Mouse (Mus musculus) heart, embryonic 14.5 days (tissue): ENCODE results near the gene Bmp6. TPM values are rescaled to one million over a fixed set of nuclear protein-coding genes. Genes with fewer than 3 reads are reported as not detected.

Experiments used
- ATAC-seq: fragments of 200-750 bp; cut with Nextera tagmentation; 2 replicates; pipeline ENCODE4 v1.8.0; 2017; ENCODE audit warnings: low read depth, moderate TSS enrichment; ENCODE audit not compliant: insufficient number of reproducible peaks, insufficient read depth, low FRiP score
- H3K27ac ChIP-seq, 2 experiments: fragments of 200-500 bp in 1 of 2; fragments of 300-500 bp in 1 of 2; sonication (generic) in 1 of 2; replicated peaks in 1 of 2; 2 replicates each; pipeline ENCODE4 v1.5.1; 2012 to 2014; ENCODE audit warnings: low read depth in 2 of 2, low read length in 2 of 2, control low read depth in 1 of 2, mild to moderate bottlenecking in 1 of 2, mixed read lengths in 1 of 2; ENCODE audit not compliant: control insufficient read depth in 1 of 2, insufficient read depth in 1 of 2
- H3K27me3 ChIP-seq: fragments of 300-500 bp; sonication (generic); 2 replicates; pipeline ENCODE4 v1.6.1; 2014; ENCODE audit warnings: mild to moderate bottlenecking, low read length, control low read depth; ENCODE audit not compliant: control insufficient read depth, insufficient read depth
- H3K36me3 ChIP-seq: fragments of 300-500 bp; sonication (generic); 2 replicates; pipeline ENCODE4 v1.6.1; 2014; ENCODE audit warnings: mild to moderate bottlenecking, control low read depth, low read length, mixed read lengths; ENCODE audit not compliant: control insufficient read depth, insufficient read depth
- H3K4me1 ChIP-seq, 2 experiments: fragments of 200-500 bp in 1 of 2; fragments of 300-500 bp in 1 of 2; sonication (generic) in 1 of 2; 2 replicates each; pipeline ENCODE4 v1.6.1; 2012 to 2014; ENCODE audit warnings: low read length in 2 of 2, control low read depth in 1 of 2, mixed read lengths in 1 of 2; ENCODE audit not compliant: control insufficient read depth in 2 of 2, insufficient read depth in 2 of 2
- H3K4me2 ChIP-seq: fragments of 300-500 bp; sonication (generic); 2 replicates; pipeline ENCODE4 v1.6.1; 2014; ENCODE audit warnings: mild to moderate bottlenecking, low read length
- H3K4me3 ChIP-seq, 2 experiments: fragments of 200-500 bp in 1 of 2; fragments of 300-500 bp in 1 of 2; sonication (generic) in 1 of 2; 2 replicates each; pipeline ENCODE4 v1.5.1; 2012 to 2014; ENCODE audit warnings: low read length in 2 of 2, mild to moderate bottlenecking in 2 of 2, control low read depth in 1 of 2, low read depth in 1 of 2, moderate library complexity in 1 of 2; ENCODE audit not compliant: control insufficient read depth in 1 of 2, insufficient read depth in 1 of 2
- H3K9ac ChIP-seq: fragments of 300-500 bp; sonication (generic); 2 replicates; pipeline ENCODE4 v1.6.1; 2014; ENCODE audit warnings: mild to moderate bottlenecking, low read length
- H3K9me3 ChIP-seq: fragments of 300-500 bp; sonication (generic); 2 replicates; pipeline ENCODE4 v1.6.1; 2016; ENCODE audit warnings: low read length, control low read depth; ENCODE audit not compliant: control insufficient read depth
- WGBS: fragments of 180-500 bp; shearing (Covaris S2); extraction: QIAGEN DNeasy Blood & Tissue Kit; methylation state at CpG from one replicate; pipeline ENCODE4 v1.1.7; 2014; 5-methylcytosine and 5-hydroxymethylcytosine counted together
- polyA plus RNA-seq: library from polyadenylated mRNA; unstranded; fragments of >200 nt; fragmentation: Nextera tagmentation; extraction: Ambion mirVana; gene quantifications from 2 replicates; pipeline ENCODE4 v1.2.1, GENCODE M21; 2014

Gene Bmp6
- polyA plus RNA-seq, 1 experiment from 2014 or later, result 5.8 TPM

- no peaks in the 10 kb centered on the region for H3K36me3 ChIP-seq
- no peak overlapping the region for H3K4me3 ChIP-seq
- no peaks in the 10 kb centered on the region for H3K27me3 ChIP-seq
- WGBS, result 57% methylated on average over 8 of the region's 8 CpGs
- no peak overlapping the region for H3K4me2 ChIP-seq
- H3K9ac ChIP-seq, result no peak overlapping the region
- peaks cover 0 to 2% of the 10 kb centered on the region in 2 experiments; a peak in 2 of 4 replicates for H3K4me1 ChIP-seq
- H3K27ac ChIP-seq, result no peak overlapping the region
- ATAC-seq, result no peak
- 0 out of 2 replicates have a peak, but pooled peaks cover 5% of the 10 kb centered on the region for H3K9me3 ChIP-seq
Measured at GRCm38 (mm10) chr13:38429671-38430070, 84.8 kb downstream of the Bmp6 start.

GRCm38 (mm10) chr13:38430075-38430474, 85.2 kb downstream of the Bmp6 start:
- Histone ChIP-seq H3K4me1 (peaks cover 0 to 2% of the 10 kb centered on the region in 2 experiments; a peak in 2 of 4 replicates), H3K36me3 (no peaks in the 10 kb centered on the region), H3K27ac (no peak overlapping the region), H3K9me3 (0 out of 2 replicates have a peak, but pooled peaks cover 5% of the 10 kb centered on the region), H3K9ac (no peak overlapping the region), H3K4me2 (no peak overlapping the region), H3K4me3 (no peak overlapping the region), H3K27me3 (no peaks in the 10 kb centered on the region)
- no peak for ATAC-seq
- WGBS, result 82% methylated on average over 6 of the region's 6 CpGs

- Histone ChIP-seq H3K9ac (no peak overlapping the region), H3K36me3 (no peaks in the 10 kb centered on the region), H3K9me3 (no peaks in the 10 kb centered on the region), H3K27ac (no peak overlapping the region), H3K4me1 (no peaks in the 10 kb centered on the region; a peak in 1 of 4 replicates), H3K27me3 (no peaks in the 10 kb centered on the region), H3K4me3 (no peak overlapping the region), H3K4me2 (no peak overlapping the region)
- 71% methylated on average over 5 of the region's 5 CpGs for WGBS
- ATAC-seq, result no peak
Measured at GRCm38 (mm10) chr13:38434831-38435230, 89.9 kb downstream of the Bmp6 start.

GRCm38 (mm10) chr13:38437930-38438329, 93.0 kb downstream of the Bmp6 start:
- Histone ChIP-seq H3K9me3 (no peaks in the 10 kb centered on the region), H3K27ac (no peak overlapping the region), H3K9ac (no peak overlapping the region), H3K36me3 (no peaks in the 10 kb centered on the region), H3K4me3 (no peak overlapping the region), H3K4me1 (peaks cover 0 to 4% of the 10 kb centered on the region in 2 experiments; a peak in 1 of 4 replicates), H3K27me3 (no peaks in the 10 kb centered on the region), H3K4me2 (no peak overlapping the region)
- no peak for ATAC-seq
- WGBS, result 22% methylated on average over 5 of the region's 5 CpGs

DNA sequence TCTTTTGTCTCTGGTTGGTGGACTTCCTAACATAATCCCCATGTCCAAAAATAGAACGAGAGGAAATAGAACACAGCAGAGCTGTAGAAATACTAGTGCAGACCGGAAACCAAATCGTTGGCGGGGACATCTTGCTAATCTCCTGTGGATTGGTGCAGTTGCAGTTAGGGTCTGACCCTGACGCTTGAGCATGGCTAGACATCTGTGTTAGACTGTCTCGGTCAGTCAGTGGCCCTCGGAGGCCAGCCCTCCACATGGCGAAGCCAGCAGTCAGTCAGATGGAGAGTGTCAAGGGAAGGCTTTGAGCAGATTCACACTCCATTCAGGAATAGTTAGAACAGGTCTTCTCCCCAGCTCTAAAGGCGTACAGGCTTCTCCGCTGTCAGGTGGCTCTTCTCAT, 95.3 kb downstream of the Bmp6 start:
- H3K4me1 ChIP-seq, result peaks cover 0 to 4% of the 10 kb centered on the region in 2 experiments; a peak in 1 of 4 replicates
- no peak overlapping the region for H3K4me3 ChIP-seq
- no peaks in the 10 kb centered on the region for H3K27me3 ChIP-seq
- no peak overlapping the region for H3K4me2 ChIP-seq
- no peak for ATAC-seq
- no peak overlapping the region for H3K27ac ChIP-seq
- 59% methylated on average over 10 of the region's 10 CpGs for WGBS
- H3K36me3 ChIP-seq, result no peaks in the 10 kb centered on the region
- H3K9ac ChIP-seq, result no peak overlapping the region
- no peaks in the 10 kb centered on the region for H3K9me3 ChIP-seq

DNA sequence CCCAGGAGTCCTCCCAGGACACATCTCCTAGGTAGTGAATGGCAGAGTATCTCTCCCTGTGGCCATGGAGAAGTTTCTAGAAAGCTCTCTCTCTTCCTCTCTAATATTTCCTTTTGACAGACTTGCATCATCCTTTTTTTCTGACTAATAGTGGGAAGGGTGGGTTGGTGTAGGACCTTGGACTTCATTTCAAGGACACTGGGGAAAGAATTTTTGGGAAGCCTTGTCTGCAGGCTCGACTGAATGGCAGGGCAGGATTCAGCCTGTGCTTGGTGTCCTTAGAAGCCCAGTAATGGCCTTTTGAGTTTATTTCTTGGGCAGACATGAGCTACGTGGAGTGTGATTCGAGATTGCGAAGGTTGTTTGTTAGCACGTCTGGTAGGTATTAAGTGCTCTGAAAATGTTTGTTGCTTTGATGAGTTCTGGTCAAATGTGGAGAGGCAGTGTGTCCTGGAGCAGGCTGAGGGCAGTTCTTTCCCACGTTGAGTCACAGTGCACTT, 103.7 kb downstream of the Bmp6 start:
- Histone ChIP-seq H3K4me3 (no peak overlapping the region), H3K27ac (no peak overlapping the region), H3K27me3 (no peaks in the 10 kb centered on the region), H3K9me3 (no peaks in the 10 kb centered on the region), H3K4me2 (no peak overlapping the region), H3K36me3 (no peaks in the 10 kb centered on the region), H3K4me1 (peaks cover 7 to 9% of the 10 kb centered on the region in 2 experiments), H3K9ac (no peak overlapping the region)
- no peak for ATAC-seq
- WGBS, result 83% methylated on average over 6 of the region's 6 CpGs

DNA sequence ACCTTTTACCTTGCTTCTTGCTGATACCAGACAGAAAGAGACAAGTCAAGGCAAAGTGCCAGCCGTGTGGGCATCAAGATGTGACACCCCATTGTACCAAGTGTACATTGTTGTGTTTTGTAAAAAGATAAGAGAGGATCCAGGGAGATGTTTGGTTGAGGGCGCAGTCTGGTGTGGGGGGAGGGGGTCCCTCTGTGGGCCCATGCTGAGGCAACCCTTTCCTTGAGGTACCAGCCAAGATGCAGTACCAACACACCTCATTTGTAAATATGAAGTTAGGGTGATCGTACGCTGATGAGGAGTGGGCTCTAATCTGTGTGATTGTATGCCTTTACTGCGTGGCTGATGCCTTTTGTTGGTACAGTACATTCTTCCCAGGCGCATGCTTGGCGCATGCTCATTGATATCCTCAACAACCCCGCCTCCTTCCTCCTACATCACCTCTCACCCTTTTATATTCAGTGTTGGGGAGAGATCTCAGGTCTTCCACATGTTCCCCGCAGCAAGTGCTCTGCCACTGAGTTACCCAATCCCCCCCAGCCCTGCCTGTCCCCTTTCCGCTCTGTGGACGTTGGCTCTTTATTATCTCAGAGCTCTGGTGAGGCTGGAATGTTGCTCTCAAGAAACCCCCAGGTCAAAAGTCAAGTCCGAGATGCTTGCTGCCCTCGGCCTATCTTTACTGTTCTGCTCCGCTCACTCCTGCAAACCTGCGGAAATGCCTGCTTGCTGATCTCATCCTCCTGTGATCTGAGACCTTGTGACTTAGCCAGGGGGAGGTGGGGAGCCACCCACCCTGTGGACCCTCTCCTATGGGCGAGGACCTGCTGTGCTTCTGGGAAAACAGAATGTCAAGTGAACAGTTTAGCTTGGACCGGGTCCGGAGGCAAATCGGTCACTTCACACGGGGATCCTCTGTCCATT, 105.4 kb downstream of the Bmp6 start:
- 33% methylated on average over 20 of the region's 20 CpGs for WGBS
- Histone ChIP-seq H3K27ac (peak overlapping the region; percentile 53 to 61), H3K9me3 (no peaks in the 10 kb centered on the region), H3K4me2 (peak overlapping the region; percentile 42), H3K9ac (0 out of 2 replicates have a peak overlapping the region, but pooled peaks have one; percentile 35), H3K36me3 (no peaks in the 10 kb centered on the region), H3K4me3 (no peak overlapping the region), H3K27me3 (no peaks in the 10 kb centered on the region), H3K4me1 (peaks cover 7 to 9% of the 10 kb centered on the region in 2 experiments)
- peak; percentile 77 for ATAC-seq
